Mouse (Mus musculus) limb, embryonic 11.5 days (tissue): ENCODE data around the gene Ptger2. TPM values are rescaled to one million over a fixed set of nuclear protein-coding genes. Genes with fewer than 3 reads are reported as not detected.

Experiments used
- ATAC-seq: fragments of 200-750 bp; cut with Nextera tagmentation; 2 replicates; pipeline ENCODE4 v1.8.0; 2017; ENCODE audit warnings: low read depth; ENCODE audit not compliant: insufficient number of reproducible peaks, low FRiP score, low TSS enrichment
- DNase-seq: peaks from one replicate; pipeline ENCODE4 v3.0.0-alpha.2; 2015; ENCODE audit warnings: low spot score
- H3K27ac ChIP-seq: fragments of 300-500 bp; sonication (generic); replicated peaks from 2 replicates; pipeline ENCODE4 v1.5.1; 2014; ENCODE audit warnings: low read depth, mild to moderate bottlenecking, low read length
- H3K27me3 ChIP-seq: fragments of 300-500 bp; sonication (generic); 2 replicates; pipeline ENCODE4 v1.6.1; 2014; ENCODE audit warnings: mild to moderate bottlenecking, low read length, mixed read lengths; ENCODE audit not compliant: control insufficient read depth, insufficient read depth
- H3K36me3 ChIP-seq: fragments of 300-500 bp; sonication (generic); 2 replicates; pipeline ENCODE4 v1.6.1; 2014; ENCODE audit warnings: mild to moderate bottlenecking, low read length, moderate library complexity, mixed read lengths; ENCODE audit not compliant: control insufficient read depth, insufficient read depth
- H3K4me1 ChIP-seq: fragments of 300-500 bp; sonication (generic); 2 replicates; pipeline ENCODE4 v1.6.1; 2014; ENCODE audit warnings: low read length, mixed read lengths; ENCODE audit not compliant: control insufficient read depth, insufficient read depth
- H3K4me2 ChIP-seq: fragments of 300-500 bp; sonication (generic); 2 replicates; pipeline ENCODE4 v1.6.1; 2014; ENCODE audit warnings: low read depth, mild to moderate bottlenecking, moderate library complexity; ENCODE audit not compliant: severe bottlenecking
- H3K4me3 ChIP-seq: fragments of 300-500 bp; sonication (generic); 2 replicates; pipeline ENCODE4 v1.5.1; 2014; ENCODE audit warnings: low read depth, low read length
- H3K9ac ChIP-seq: fragments of 300-500 bp; sonication (generic); 2 replicates; pipeline ENCODE4 v1.6.1; 2014; ENCODE audit warnings: mild to moderate bottlenecking, low read length
- H3K9me3 ChIP-seq: fragments of 300-500 bp; sonication (generic); 2 replicates; pipeline ENCODE4 v1.6.1; 2016; ENCODE audit warnings: low read length; ENCODE audit not compliant: control insufficient read depth
- WGBS: fragments of 180-500 bp; shearing (Covaris S2); extraction: QIAGEN DNeasy Blood & Tissue Kit; methylation state at CpG from one replicate; pipeline ENCODE4 v1.1.7; 2014; 5-methylcytosine and 5-hydroxymethylcytosine counted together
- polyA plus RNA-seq: library from polyadenylated mRNA; unstranded; fragments of >200 nt; fragmentation: Nextera tagmentation; extraction: Ambion mirVana; gene quantifications from 2 replicates; pipeline ENCODE4 v1.2.1, GENCODE M21; 2014

Ptger2 gene
- polyA plus RNA-seq, 1 experiment from 2014 or later = not detected

DNA sequence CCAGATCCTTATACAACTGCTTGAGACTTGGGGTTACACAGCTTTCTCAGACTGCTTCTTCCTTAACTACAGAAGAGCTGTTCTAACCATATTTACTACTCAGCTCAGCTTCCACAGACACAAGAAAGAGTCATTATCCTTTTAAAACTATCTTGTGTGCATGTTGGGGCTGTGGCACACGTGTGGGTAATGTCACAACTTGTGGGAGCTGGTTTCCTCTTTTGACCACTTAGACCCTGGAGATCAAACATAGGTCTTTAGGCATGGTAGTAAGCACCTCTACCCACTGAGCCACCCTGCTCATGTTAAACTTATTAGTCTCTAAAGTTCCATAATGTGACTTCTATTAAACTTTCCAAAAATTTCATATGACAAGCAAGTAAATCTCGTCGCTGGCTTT is 33.6 kb downstream of the Ptger2 start:
- Histone ChIP-seq H3K4me3 (no peak overlapping the region), H3K4me1 (no peaks in the 10 kb centered on the region), H3K9me3 (no peaks in the 10 kb centered on the region), H3K9ac (no peak overlapping the region), H3K27ac (no peak overlapping the region), H3K27me3 (no peaks in the 10 kb centered on the region), H3K36me3 (no peaks in the 10 kb centered on the region), H3K4me2 (no peak overlapping the region)
- 93% methylated on average over 3 of the region's 3 CpGs for WGBS
- ATAC-seq (no peak), DNase-seq (no peak)

DNA sequence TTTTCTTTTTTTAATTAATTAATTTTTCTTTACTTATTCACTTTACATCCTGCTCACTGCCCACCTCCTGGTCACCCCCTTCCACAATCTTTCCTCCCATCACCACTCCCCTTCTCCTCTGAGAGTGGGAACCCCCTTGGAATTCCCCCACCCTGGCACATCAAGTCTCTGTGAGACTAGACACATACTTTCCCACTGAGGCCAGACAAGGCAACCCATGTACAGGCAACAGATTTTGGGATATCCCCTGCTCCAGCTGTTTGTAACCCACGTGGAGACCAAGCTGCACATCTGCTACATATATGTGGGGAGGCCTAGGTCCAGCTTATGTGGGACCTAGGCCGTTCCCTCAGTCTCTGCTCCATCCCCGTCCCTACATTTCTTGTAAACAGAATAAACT is 46.3 kb downstream of the Ptger2 start:
- DNase-seq = no peak
- no peaks in the 10 kb centered on the region for H3K27me3 ChIP-seq
- 88% methylated on average over 3 of the region's 3 CpGs for WGBS
- no peak overlapping the region for H3K4me2 ChIP-seq
- H3K4me1 ChIP-seq = no peaks in the 10 kb centered on the region
- H3K9ac ChIP-seq = no peak overlapping the region
- H3K27ac ChIP-seq = no peak overlapping the region
- no peak overlapping the region for H3K4me3 ChIP-seq
- ATAC-seq = no peak
- no peaks in the 10 kb centered on the region for H3K36me3 ChIP-seq
- H3K9me3 ChIP-seq = no peaks in the 10 kb centered on the region

DNA sequence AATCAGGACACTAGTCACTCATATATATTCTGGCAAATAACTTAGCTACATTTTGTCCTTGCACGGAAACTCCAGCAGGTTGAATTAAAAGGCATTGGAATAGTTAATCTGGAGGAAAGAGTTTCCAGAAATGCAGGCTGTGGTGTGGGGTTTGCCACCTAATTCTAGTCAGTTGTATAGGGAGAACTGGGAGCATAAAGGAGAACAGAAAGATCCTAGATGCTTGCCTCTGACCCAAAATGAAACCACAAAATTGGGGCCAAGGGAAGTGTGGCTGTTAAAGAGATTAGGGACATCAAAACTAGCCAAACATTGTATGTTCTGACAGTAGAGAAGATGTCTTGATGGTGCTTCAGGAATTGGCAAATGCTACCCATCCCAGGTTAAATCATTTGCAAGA is 48.6 kb downstream of the Ptger2 start:
- Histone ChIP-seq H3K4me3 (no peak overlapping the region), H3K27ac (no peak overlapping the region), H3K36me3 (no peaks in the 10 kb centered on the region), H3K9me3 (no peaks in the 10 kb centered on the region), H3K9ac (no peak overlapping the region), H3K4me1 (no peaks in the 10 kb centered on the region), H3K27me3 (no peaks in the 10 kb centered on the region), H3K4me2 (no peak overlapping the region)
- no peak for DNase-seq
- 97% methylated on average over 1 of the region's 1 CpGs for WGBS
- no peak for ATAC-seq

DNA sequence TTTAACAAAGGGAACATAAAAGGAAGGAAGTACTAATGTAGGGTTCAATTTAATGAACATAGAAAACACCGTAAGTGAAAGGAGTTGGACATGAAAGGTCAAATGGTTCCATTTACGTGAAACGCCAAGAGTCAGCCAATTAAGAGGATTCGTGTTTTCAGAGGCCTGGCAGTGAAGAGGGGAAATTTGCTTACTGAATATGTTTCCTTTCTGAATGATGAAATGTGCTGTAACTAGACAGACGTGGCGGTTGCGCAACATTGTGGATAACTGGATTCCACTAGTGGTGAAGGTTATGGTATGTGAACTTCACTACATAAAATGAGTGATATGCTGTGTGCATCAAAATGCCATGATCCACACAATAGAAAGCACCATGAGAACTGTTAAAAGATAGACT is 50.1 kb downstream of the Ptger2 start:
- Histone ChIP-seq H3K4me1 (no peaks in the 10 kb centered on the region), H3K27me3 (no peaks in the 10 kb centered on the region), H3K4me3 (no peak overlapping the region), H3K9ac (no peak overlapping the region), H3K9me3 (no peaks in the 10 kb centered on the region), H3K4me2 (no peak overlapping the region), H3K27ac (no peak overlapping the region), H3K36me3 (no peaks in the 10 kb centered on the region)
- ATAC-seq (no peak), DNase-seq (no peak)
- WGBS = 66% methylated on average over 7 of the region's 7 CpGs

DNA sequence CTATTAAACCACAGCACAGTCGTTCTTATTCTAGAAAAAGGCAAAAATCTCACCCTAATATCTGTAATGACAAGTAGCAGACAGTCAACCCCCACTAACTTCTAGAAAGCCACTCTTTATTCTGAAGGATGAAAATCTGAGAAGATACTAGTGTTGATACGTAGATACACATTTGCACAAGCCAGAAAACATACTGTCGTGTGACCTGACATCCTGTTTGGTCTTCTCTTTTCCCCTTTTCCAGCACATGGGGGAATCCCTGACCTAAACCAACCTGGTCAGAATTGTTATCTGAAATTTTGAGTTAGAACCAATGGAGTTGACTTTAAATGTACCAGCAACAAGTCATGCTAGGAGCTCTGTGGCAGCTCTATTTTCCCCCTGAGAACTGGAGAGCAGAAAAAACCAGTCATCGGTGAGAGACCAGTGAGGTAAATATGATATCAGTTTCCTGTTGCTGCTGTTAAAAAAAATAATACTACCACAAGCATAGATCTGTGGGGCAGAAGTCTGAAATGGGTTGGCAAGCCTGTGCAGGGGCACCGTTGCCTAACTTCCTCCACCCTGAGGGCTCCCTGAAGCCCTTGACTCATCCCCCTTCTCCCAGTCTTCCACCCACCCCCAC is 53.0 kb downstream of the Ptger2 start:
- no peak overlapping the region for H3K4me3 ChIP-seq

DNA sequence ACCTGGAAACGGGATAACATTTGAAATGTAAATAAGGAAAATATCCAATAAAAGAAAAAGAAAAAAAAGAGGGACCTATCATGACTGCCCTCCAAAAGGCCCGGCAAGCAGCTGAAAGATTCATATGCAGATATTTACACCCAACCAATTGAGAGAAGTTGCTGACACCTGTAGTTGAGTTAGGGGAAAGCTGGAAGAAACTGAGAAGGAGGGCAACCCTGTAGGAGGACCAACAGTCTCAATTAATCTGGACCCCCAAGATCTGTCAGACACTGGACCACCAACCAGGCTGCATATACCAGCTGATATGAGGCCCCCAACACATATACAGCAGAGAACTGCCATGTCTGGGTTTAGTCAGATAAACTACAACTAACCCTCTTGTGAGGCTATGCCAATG is 60.1 kb downstream of the Ptger2 start:
- Histone ChIP-seq H3K4me3 (no peak overlapping the region), H3K36me3 (no peaks in the 10 kb centered on the region), H3K9me3 (no peaks in the 10 kb centered on the region), H3K9ac (no peak overlapping the region), H3K4me1 (no peaks in the 10 kb centered on the region), H3K27ac (no peak overlapping the region), H3K27me3 (no peaks in the 10 kb centered on the region), H3K4me2 (no peak overlapping the region)
- no peak for ATAC-seq
- no peak for DNase-seq
- WGBS = 91% methylated on average over 2 of the region's 2 CpGs

More for the DNA sequence above, 53.0 kb downstream of the Ptger2 start:
- DNase-seq (no peak), ATAC-seq (no peak)
- Histone ChIP-seq H3K4me2 (no peak overlapping the region), H3K27ac (no peak overlapping the region), H3K9me3 (no peaks in the 10 kb centered on the region), H3K36me3 (no peaks in the 10 kb centered on the region), H3K4me1 (no peaks in the 10 kb centered on the region), H3K9ac (no peak overlapping the region), H3K27me3 (no peaks in the 10 kb centered on the region)
- 85% methylated on average over 5 of the region's 5 CpGs for WGBS

DNA sequence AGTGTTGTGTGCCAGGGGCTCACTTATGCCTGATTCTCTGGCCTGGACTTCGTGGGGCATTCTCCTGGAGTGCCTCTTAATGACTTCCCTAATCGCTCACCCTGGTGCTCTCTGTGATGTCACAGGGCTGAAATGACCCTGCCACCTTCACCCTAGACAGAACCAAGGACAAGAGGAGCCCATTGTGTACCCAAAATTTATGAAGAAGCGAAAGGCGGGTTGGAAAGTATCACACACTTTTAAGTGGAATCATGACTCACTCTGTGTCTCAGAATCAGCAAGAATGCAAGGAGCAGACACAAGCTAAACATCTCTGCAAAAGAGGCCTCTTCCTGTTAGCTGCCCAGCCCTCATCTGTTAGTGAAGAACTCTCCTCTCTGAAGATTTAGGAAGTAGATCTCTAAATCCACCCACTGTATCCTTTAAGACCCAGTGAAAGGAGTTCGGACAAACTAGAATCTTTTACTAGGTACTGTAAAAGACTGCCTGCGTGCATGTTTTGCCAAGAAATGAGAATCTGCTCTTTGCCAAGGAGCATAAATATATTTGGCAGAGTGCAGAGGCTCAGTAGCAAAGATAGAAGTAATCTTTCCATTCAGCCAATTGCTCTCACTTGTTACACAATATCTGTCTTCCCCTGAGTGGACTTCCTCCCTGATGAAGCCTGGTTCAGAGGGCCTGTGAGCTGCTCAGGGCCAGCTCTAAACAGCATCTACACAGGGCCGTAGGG is 61.9 kb downstream of the Ptger2 start:
- H3K27ac ChIP-seq = no peak overlapping the region
- H3K27me3 ChIP-seq = no peaks in the 10 kb centered on the region
- no peaks in the 10 kb centered on the region for H3K9me3 ChIP-seq
- H3K4me1 ChIP-seq = no peaks in the 10 kb centered on the region
- no peak for ATAC-seq
- no peak for DNase-seq
- H3K36me3 ChIP-seq = no peaks in the 10 kb centered on the region
- no peak overlapping the region for H3K4me3 ChIP-seq
- 72% methylated on average over 7 of the region's 7 CpGs for WGBS
- H3K9ac ChIP-seq = no peak overlapping the region
- no peak overlapping the region for H3K4me2 ChIP-seq

DNA sequence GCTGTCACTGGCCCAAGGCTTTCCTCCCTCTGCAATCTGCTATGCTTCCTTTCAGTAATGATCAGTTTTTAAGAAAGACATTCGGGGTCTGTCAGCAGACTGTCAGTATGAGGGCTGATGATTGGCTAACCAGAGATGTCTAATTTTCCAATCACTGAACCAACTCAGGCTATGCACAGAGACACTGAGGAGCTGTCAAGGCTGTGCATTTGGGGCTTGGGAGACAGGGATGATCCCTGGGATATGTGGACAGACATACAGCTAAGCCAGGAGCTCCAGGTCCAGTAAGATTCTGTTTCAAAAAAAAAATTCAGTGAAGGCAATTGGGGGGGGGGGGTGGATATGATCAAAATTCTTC is 62.4 kb downstream of the Ptger2 start:
- no peaks in the 10 kb centered on the region for H3K4me1 ChIP-seq
- ATAC-seq = no peak
- H3K9me3 ChIP-seq = no peaks in the 10 kb centered on the region
- H3K4me2 ChIP-seq = no peak overlapping the region
- no peak overlapping the region for H3K4me3 ChIP-seq
- no peaks in the 10 kb centered on the region for H3K27me3 ChIP-seq
- DNase-seq = no peak
- no peaks in the 10 kb centered on the region for H3K36me3 ChIP-seq
- WGBS = 80% methylated on average over 1 of the region's 1 CpGs
- H3K27ac ChIP-seq = no peak overlapping the region
- no peak overlapping the region for H3K9ac ChIP-seq

DNA sequence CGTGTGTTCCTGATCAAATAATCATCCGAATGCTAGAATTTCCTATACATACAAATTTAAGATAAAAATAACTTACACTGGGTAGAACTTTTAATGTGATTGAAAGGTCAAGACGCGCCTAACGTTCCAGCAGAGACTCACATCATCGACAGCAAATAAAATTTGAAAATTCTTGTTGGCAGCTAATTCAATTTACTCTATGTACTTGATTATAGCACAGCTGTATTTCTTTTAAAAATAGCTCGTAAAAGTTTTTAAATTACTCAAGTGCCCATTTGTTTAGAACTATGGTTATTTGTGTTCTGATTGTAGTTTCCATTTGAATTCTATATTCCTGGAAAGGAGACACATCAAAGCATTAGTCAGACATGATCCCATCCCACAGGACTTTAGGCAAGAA is 63.1 kb downstream of the Ptger2 start:
- no peak overlapping the region for H3K27ac ChIP-seq
- ATAC-seq (no peak), DNase-seq (no peak)
- no peaks in the 10 kb centered on the region for H3K27me3 ChIP-seq
- no peak overlapping the region for H3K4me3 ChIP-seq
- no peaks in the 10 kb centered on the region for H3K4me1 ChIP-seq
- WGBS = 77% methylated on average over 7 of the region's 7 CpGs
- no peak overlapping the region for H3K4me2 ChIP-seq
- no peaks in the 10 kb centered on the region for H3K9me3 ChIP-seq
- no peaks in the 10 kb centered on the region for H3K36me3 ChIP-seq
- H3K9ac ChIP-seq = no peak overlapping the region
